9 mouse cellular contexts compared by ENCODE assay signal in genomic region chr17:26547771-26548170, GRCm38 (mm10). TPM values are rescaled to one million over a fixed set of nuclear protein-coding genes. Genes with fewer than 3 reads are reported as not detected.
DNase-seq lines count a peak whose midpoint lies in the region; ATAC-seq and TF ChIP-seq lines count a peak whose summit lies in the region.
"Had no signal": no experiment of that assay in that cellular context is flagged by ENCODE, and none has a peak within 500 bp of the region (broad histone marks: within the 10 kb centered on the region; RNA-seq: fewer than 3 reads in every experiment).

No protein-coding gene starts in this region.

- peak overlapping the region; percentile 51; the same call in 1 of the 2 replicates for H3K27ac ChIP-seq in liver, embryonic 12.5 days
- H3K27ac ChIP-seq in liver, embryonic 11.5 days (ENCODE audit: low read depth, low read length), result no peak overlapping the region
- peak overlapping the region; percentile 75 for H3K27ac ChIP-seq in heart, embryonic 15.5 days
- peak overlapping the region; percentile 71 for H3K27ac ChIP-seq in stomach, postnatal 0 days (replicated peaks)
- no peak overlapping the region for H3K27ac ChIP-seq in hindbrain, embryonic 11.5 days (ENCODE audit: low read depth, low read length)

- peaks cover 27% of the 10 kb centered on the region for H3K4me1 ChIP-seq in liver, embryonic 12.5 days
- H3K4me1 ChIP-seq in liver, embryonic 11.5 days (replicated peaks; ENCODE audit: control insufficient read depth, insufficient read depth, low read length), result peaks cover 6% of the 10 kb centered on the region; the same call in 1 of the 2 replicates
- H3K4me1 ChIP-seq in heart, embryonic 15.5 days (replicated peaks), result peaks cover 21% of the 10 kb centered on the region
- peaks cover 3% of the 10 kb centered on the region; the same call in 1 of the 2 replicates for H3K4me1 ChIP-seq in stomach, postnatal 0 days (replicated peaks; ENCODE audit: control insufficient read depth, insufficient read depth)
- no peaks in the 10 kb centered on the region; the same call in 1 of the 2 replicates for H3K4me1 ChIP-seq in hindbrain, embryonic 11.5 days (replicated peaks; ENCODE audit: control insufficient read depth, insufficient read depth, low read length)

- H3K27me3 ChIP-seq in liver, embryonic 12.5 days (replicated peaks), result peaks cover 61% of the 10 kb centered on the region
- peaks cover 10% of the 10 kb centered on the region for H3K27me3 ChIP-seq in liver, embryonic 11.5 days (replicated peaks; ENCODE audit: control insufficient read depth, insufficient read depth, low read length)
- H3K27me3 ChIP-seq in heart, embryonic 15.5 days, result no peaks in the 10 kb centered on the region
- no peaks in the 10 kb centered on the region for H3K27me3 ChIP-seq in stomach, postnatal 0 days (ENCODE audit: control insufficient read depth, insufficient read depth, low read length)
- H3K27me3 ChIP-seq in hindbrain, embryonic 11.5 days (ENCODE audit: control insufficient read depth, insufficient read depth, low read length), result no peaks in the 10 kb centered on the region

- no peak overlapping the region for H3K9ac ChIP-seq in liver, embryonic 12.5 days
- H3K9ac ChIP-seq in liver, embryonic 11.5 days (ENCODE audit: low read depth, low read length), result no peak overlapping the region
- H3K9ac ChIP-seq in heart, embryonic 15.5 days, result no peak overlapping the region
- H3K9ac ChIP-seq in stomach, postnatal 0 days (ENCODE audit: low read length), result no peak overlapping the region; the same call in 1 of the 2 replicates
- H3K9ac ChIP-seq in hindbrain, embryonic 11.5 days (ENCODE audit: low read depth, low read length), result no peak overlapping the region

- H3K36me3 ChIP-seq in liver, embryonic 12.5 days, result no peaks in the 10 kb centered on the region
- no peaks in the 10 kb centered on the region for H3K36me3 ChIP-seq in liver, embryonic 11.5 days (ENCODE audit: control insufficient read depth, insufficient read depth, low read length)
- no peaks in the 10 kb centered on the region for H3K36me3 ChIP-seq in heart, embryonic 15.5 days
- no peaks in the 10 kb centered on the region for H3K36me3 ChIP-seq in stomach, postnatal 0 days (ENCODE audit: control insufficient read depth, insufficient read depth, low read length)
- H3K36me3 ChIP-seq in hindbrain, embryonic 11.5 days (ENCODE audit: control insufficient read depth, insufficient read depth, low read length), result no peaks in the 10 kb centered on the region

- 29% methylated on average over 7 of the region's 7 CpGs for whole genome bisulfite sequencing in liver, embryonic 12.5 days (ENCODE audit: insufficient replicate concordance)
- 36% methylated on average over 7 of the region's 7 CpGs for WGBS in liver, embryonic 11.5 days
- 38% methylated on average over 7 of the region's 7 CpGs for WGBS in heart, embryonic 15.5 days
- 25% methylated on average over 6 of the region's 7 CpGs for WGBS in stomach, postnatal 0 days
- 40% methylated on average over 5 of the region's 7 CpGs for WGBS in hindbrain, embryonic 11.5 days

- TF ChIP-seq EP300 in stomach, postnatal 0 days (optimal IDR thresholded peaks at IDR 0.05), result no peak

- H3K4me2 ChIP-seq in liver, embryonic 12.5 days, result no peak overlapping the region
- H3K4me2 ChIP-seq in liver, embryonic 11.5 days, result no peak overlapping the region
- H3K4me2 ChIP-seq in heart, embryonic 15.5 days, result no peak overlapping the region; the same call in 1 of the 2 replicates
- H3K4me2 ChIP-seq in stomach, postnatal 0 days (replicated peaks; ENCODE audit: low read depth), result no peak overlapping the region
- no peak overlapping the region for H3K4me2 ChIP-seq in hindbrain, embryonic 11.5 days (replicated peaks; ENCODE audit: low read depth, low read length)

- no peak for ATAC-seq in liver, embryonic 12.5 days
- no peak for ATAC-seq in liver, embryonic 11.5 days (replicated peaks; ENCODE audit: low FRiP score)
- peak; percentile 81 for ATAC-seq in heart, embryonic 15.5 days (replicated peaks; ENCODE audit: insufficient number of reproducible peaks, insufficient read depth, low FRiP score, low read depth)
- no peak for ATAC-seq in stomach, postnatal 0 days (ENCODE audit: low FRiP score, low TSS enrichment)
- no peak for ATAC-seq in hindbrain, embryonic 11.5 days (ENCODE audit: low FRiP score)

- no peak for TF ChIP-seq CTCF in stomach, postnatal 0 days (IDR thresholded peaks at IDR 0.05; ENCODE audit: low read depth)

- DNase-seq in liver, embryonic 11.5 days (ENCODE audit: low spot score), result no peak
- DNase-seq in kidney, postnatal 25 days, result peak; percentile 75 to 83
- no peak for DNase-seq in stomach, postnatal 0 days (ENCODE audit: low spot score)
- no peak for DNase-seq in frontal cortex, postnatal 36 days (ENCODE audit: low spot score in 2 of 2)
- DNase-seq in cerebellum, adult 11-12 months, result no peak
- no peak for DNase-seq in hindbrain, embryonic 11.5 days (ENCODE audit: low spot score)
- DNase-seq: right cerebral cortex, postnatal 25 days had no signal

- H3K4me3 ChIP-seq in liver, embryonic 12.5 days, result no peak overlapping the region
- H3K4me3 ChIP-seq in liver, embryonic 11.5 days (ENCODE audit: low read depth, low read length), result no peak overlapping the region
- H3K4me3 ChIP-seq in heart, embryonic 15.5 days, result no peak overlapping the region
- H3K4me3 ChIP-seq in stomach, postnatal 0 days (ENCODE audit: low read depth, low read length), result no peak overlapping the region
- no peak overlapping the region for H3K4me3 ChIP-seq in hindbrain, embryonic 11.5 days (ENCODE audit: low read depth, low read length)

- no peaks in the 10 kb centered on the region for H3K9me3 ChIP-seq in liver, embryonic 12.5 days (replicated peaks)
- no peaks in the 10 kb centered on the region for H3K9me3 ChIP-seq in liver, embryonic 11.5 days (ENCODE audit: control insufficient read depth, low read length)
- no peaks in the 10 kb centered on the region for H3K9me3 ChIP-seq in heart, embryonic 15.5 days (replicated peaks)
- no peaks in the 10 kb centered on the region for H3K9me3 ChIP-seq in stomach, postnatal 0 days (ENCODE audit: control insufficient read depth, low read length)
- no peaks in the 10 kb centered on the region for H3K9me3 ChIP-seq in hindbrain, embryonic 11.5 days (ENCODE audit: control insufficient read depth, low read length)

RNA-seq across cellular contexts. Expression of gene Ergic1, which starts 13.5 kb away (rescaled TPM):
- polyA plus RNA-seq in liver, embryonic 12.5 days (2016; fragmentation: Nextera tagmentation; extraction: Ambion mirVana), result 44.6 and 45.7 TPM in 2 replicates
- 89.5 and 96.1 TPM in 2 replicates for polyA plus RNA-seq in liver, embryonic 11.5 days (2014; fragmentation: Nextera tagmentation; extraction: Ambion mirVana)
- polyA plus RNA-seq in heart, embryonic 15.5 days (2015; fragmentation: Nextera tagmentation; extraction: Ambion mirVana), result 75.0 and 92.0 TPM in 2 replicates
- 64.2 and 65.5 TPM in 2 replicates for polyA plus RNA-seq in stomach, postnatal 0 days (2015; fragmentation: Nextera tagmentation; extraction: Ambion mirVana)
- polyA plus RNA-seq in hindbrain, embryonic 11.5 days (2014; fragmentation: Nextera tagmentation; extraction: Ambion mirVana), result 112 and 119 TPM in 2 replicates

RNA-seq across cellular contexts. Expression of gene Dusp1, which starts 14.2 kb away (rescaled TPM):
- polyA plus RNA-seq in liver, embryonic 12.5 days (2016; fragmentation: Nextera tagmentation; extraction: Ambion mirVana), result 28.6 and 28.7 TPM in 2 replicates
- polyA plus RNA-seq in liver, embryonic 11.5 days (2014; fragmentation: Nextera tagmentation; extraction: Ambion mirVana), result 18.6 and 22.7 TPM in 2 replicates
- 30.8 and 38.1 TPM in 2 replicates for polyA plus RNA-seq in heart, embryonic 15.5 days (2015; fragmentation: Nextera tagmentation; extraction: Ambion mirVana)
- 27.7 and 33.1 TPM in 2 replicates for polyA plus RNA-seq in stomach, postnatal 0 days (2015; fragmentation: Nextera tagmentation; extraction: Ambion mirVana)
- 34.9 and 39.0 TPM in 2 replicates for polyA plus RNA-seq in hindbrain, embryonic 11.5 days (2014; fragmentation: Nextera tagmentation; extraction: Ambion mirVana)

Comparison
In these comparisons a context has a peak if more than half of its experiments do, and no peak if none do; other contexts are left out.
1. H3K27ac ChIP-seq: peak in liver, embryonic 12.5 days (single experiment), heart, embryonic 15.5 days (single experiment) and stomach, postnatal 0 days (single experiment); none in liver, embryonic 11.5 days (single experiment) and hindbrain, embryonic 11.5 days (single experiment).
2. DNase-seq: peak in kidney, postnatal 25 days (2 of 2); none in liver, embryonic 11.5 days (single experiment), stomach, postnatal 0 days (single experiment), frontal cortex, postnatal 36 days (0 of 2), cerebellum, adult 11-12 months (single experiment) and hindbrain, embryonic 11.5 days (single experiment).